Mouse (Mus musculus): ENCODE results near the gene Bora. TPM values are rescaled to one million over a fixed set of nuclear protein-coding genes. Genes with fewer than 3 reads are reported as not detected.
"Not testable (repeated sequence)": the region's sequence is repeated elsewhere in the genome, so short reads cannot be mapped to it uniquely, and the experiment has no call there.

Gene Bora
- total RNA-seq (2021), result 1 to 10 TPM; 3.2 to 3.9 TPM

DNA sequence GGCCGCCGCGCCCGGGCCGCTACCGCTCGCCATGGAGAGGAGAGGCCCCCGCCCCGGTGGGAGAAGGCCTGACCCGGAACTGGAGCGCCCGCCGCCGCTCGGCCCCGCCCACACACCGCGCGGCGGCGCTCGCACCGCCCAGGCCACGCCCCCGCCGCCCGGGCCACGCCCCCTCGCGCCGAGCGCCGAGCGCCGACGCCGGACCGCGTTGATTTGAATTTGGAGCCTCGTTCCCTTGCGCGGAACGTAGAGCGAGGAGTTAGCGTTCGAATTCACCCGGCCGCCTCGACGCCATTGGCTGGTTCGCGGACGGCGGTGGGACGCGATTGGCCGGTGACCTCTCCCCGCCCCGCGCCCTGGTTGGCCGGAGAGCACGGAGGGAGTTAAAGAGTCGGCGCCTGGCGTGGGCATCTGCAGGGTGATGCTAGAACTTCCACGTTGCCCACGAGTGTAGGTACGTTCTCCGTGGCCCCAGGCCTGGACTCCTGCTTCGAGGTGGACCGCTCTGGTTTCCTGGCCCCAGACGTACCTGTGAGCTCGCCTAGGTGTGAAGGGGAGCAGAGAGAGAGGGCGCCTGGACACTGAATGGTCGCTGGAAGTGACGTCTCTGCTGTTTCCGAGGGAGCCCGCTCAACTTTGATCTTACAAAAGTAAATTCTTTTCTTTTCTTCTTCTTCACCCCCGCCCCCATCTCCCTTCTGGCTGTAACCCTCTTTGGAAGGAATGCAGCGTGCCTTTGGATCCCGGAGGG, at the start of gene Bora, which contains the start of gene Mzt1:
Bora (plus strand) TSS at position 192 of the 751 bp plus-strand sequence.
Mzt1 (minus strand) TSS at position 104 of the 751 bp plus-strand sequence.
- intact Hi-C loops (cut with DNase I), result no loop called here

DNA sequence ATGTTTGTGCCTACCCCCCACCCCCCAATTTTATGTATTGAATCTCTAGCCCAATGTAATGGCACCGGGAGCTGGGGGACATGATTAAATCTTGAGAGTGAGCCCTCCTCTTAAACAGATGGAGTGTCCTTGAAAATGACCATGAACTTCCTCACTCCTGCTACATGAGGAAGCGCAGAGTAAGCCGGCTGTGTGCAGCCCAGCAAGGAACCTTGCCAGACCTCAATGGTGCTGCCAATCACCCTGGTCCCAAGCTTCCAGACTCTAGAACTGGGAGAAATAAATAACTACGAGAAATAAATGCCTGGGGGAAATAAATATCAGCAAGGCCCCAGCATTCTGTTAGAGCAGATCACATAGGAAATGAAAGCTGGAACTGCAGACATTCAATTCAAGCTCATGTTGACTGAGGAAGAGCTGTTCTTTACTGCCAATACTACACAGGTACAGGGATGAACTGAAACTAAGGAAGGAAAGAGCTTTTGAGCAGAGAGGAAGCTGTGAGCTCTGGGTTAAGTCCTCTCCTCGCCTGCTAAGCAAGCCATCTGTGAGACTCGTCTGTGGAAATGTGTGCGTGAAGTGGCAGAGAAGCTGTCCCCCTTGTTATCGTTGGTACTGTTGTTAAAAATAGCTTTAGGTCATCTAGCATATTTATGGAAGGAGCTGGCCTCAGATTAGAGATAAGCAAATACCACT, 35.6 kb upstream of the Bora start:
- intact Hi-C loops (cut with DNase I), result no loop called here
- DNase-seq (ENCODE audit: extremely low spot score in 1 of 2, low spot score in 2 of 2), result no peak

More for the DNA sequence above, at the start of gene Bora, which contains the start of gene Mzt1:
- peak; percentile 87 to 95 for DNase-seq (ENCODE audit: extremely low spot score in 1 of 2, low spot score in 2 of 2)

DNA sequence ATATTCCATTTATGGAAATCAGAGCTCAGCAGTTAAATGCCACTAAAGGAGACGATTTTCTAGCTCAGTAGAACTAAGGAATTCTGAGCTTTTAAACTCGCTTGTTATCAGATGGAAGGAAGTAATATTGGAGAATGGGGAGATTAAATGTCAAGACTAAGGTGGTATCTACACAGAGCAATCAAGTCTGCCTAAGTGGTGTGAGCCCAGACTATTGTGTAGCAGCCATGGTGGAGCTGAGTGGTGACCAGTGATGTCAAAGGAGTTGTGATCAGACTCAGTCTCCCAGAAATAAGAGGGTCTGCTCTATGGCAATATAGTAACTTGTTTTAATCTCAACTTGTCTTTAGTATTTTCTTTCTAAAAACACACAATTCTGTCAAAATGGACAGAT, 35.1 kb upstream of the Bora start:
- intact Hi-C loops (cut with DNase I), result no loop called here
- no peak for DNase-seq (ENCODE audit: extremely low spot score in 1 of 2, low spot score in 2 of 2)

DNA sequence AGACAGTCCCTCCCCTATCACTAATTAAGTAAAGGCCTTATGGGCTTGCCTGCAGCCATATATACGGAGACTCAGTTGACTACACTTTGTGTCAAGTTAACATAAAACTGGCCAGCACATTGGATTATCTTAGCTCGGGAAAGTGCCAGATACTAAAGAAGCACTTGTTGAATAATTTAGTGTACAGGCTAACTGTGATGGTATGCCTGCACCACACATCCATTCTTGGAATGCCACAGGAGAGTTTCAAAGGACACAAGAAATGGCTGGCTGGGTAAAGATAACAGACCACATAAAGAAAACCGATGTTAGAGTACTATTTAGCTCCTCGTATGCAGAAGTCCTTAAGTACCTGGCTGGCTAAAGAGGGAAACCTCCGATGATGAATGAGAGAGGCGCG, 27.3 kb upstream of the Bora start:
- no peak for DNase-seq (ENCODE audit: extremely low spot score in 1 of 2, low spot score in 2 of 2)
- intact Hi-C loops (cut with DNase I), result no loop called here

DNA sequence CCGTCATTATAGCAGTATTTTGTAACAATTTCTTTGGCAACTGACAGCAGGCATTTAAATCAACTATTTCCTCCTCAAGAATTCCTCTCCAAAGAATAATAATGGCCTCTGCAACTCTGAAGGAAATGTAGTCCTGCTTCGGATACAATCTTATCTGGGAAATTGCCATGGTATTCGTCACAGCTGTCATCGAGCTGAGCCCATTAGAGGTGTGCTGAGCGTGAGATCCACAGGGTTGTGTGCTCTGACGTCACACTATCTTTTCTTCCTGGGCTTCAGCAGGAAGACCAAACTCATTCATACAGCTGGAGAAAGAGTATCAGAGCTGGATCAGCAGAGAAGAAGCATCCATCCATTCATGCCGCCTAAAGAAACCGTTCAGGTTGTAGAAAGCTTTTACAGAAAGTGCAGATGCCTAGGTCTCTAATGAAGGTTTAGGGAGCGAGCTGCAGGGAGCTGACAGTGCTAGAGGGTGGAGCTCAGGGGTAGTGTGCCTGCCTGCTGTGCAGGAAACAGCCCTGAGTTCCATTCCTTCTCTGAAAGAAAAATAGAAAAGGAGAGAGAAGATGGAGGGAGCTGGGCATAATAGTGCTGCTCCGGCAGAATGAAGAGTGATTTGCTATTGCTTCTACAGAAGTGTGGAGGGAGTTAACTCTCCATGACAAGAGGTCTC, 26.8 kb upstream of the Bora start:
- DNase-seq (ENCODE audit: extremely low spot score in 1 of 2, low spot score in 2 of 2), result no peak
- intact Hi-C loops (cut with DNase I), result no loop called here

DNA sequence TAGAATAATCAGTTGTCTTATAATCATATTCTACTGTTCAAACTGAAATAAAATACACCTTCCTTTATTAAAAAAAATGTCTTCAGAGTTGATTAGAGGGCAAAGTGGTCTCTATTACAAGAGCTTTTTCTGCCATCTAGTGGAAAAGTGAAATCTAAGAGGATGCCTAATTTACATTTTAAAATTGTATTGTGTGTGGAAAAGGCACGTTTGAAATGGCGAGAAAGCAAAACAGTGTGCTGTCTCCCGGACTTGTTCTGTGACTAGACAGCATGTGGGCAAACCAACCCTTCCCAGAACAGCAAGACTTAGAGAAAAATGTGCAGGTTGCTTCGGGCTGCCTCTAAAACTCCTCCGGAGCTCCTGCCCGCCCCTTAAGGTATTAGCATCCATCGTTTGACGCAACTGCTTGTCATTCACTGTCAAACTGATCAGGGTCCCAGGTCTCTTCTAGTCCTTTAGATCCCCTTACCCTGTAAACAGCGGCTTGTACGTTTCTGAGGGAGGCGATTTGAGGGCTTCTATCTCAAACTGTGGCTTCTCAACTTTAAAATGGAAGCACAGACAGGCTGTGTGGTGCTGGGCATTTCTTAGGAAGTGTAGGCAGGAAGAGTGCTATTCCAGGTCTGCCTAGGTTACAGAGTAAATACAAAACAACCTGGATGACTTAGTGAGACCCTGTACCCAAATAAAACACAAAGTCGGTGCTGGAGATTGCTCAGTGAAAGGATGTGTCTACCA, 23.5 kb upstream of the Bora start:
- intact Hi-C loops (cut with DNase I), result no loop called here
- no peak for DNase-seq (ENCODE audit: extremely low spot score in 1 of 2, low spot score in 2 of 2)

DNA sequence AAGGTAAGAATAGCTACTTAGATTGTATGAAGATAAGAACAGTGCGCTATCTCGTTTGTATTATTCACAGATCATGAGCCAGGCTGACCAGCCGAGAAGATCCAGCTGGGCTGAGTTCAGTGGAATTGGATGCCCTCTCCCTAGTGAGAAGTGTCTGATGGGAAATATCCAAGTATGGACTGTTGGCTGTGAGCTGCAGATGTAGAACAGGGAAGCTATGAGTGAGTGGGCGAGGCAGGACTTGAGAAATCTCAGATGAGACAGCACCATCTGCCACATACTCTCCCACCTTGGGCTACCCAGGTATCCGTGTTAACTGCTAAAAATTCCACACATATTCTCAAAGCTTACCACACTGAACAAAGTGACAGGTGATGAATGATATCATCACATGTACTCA, 16.0 kb upstream of the Bora start:
- DNase-seq (ENCODE audit: extremely low spot score in 1 of 2, low spot score in 2 of 2), result no peak
- intact Hi-C loops (cut with DNase I), result no loop called here

DNA sequence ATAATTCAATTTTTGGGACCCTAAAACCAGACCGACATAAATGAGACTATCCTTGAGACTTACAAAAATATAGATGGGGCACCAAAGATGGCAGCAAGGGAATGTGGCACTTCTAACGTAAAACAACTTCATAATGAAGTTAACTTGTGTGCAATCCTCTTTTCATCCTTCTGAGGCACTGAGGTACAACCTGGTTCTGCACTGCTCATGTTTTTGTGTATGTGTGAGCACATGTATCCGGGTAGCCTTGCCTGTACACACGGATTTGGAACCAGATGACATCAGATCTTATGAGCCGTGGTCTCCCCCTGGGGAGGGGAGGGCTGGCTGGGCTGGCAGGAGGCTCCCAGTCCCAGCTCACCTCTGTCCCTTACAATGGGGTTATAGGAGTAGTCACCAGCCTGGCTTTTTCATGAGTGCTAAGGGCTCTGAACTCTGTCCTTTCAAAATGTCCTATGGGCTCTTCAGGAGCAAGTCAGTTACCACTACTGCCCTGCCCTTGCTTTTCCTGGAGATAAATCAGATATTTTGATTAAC, 14.6 kb upstream of the Bora start:
- intact Hi-C loops (cut with DNase I), result no loop called here

DNA sequence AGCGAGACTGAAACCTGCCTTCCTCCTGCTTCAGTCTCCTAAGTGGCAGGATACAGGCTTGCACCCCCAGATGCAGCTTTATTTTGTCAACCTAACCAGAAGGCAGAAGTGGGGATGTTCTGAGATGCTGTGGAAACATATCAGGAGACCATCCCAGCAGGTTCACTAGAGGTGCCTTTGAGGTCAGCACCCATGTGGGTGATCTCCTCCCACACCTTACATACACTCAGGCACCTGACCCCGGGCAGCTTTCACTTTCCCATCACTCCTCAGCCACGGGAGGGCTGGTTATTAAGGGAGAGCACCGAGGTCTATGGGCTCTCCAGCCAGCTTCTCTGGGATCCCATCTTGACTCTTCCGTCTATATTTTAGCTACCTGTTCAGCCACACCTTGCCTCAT, 13.4 kb upstream of the Bora start:
- intact Hi-C loops (cut with DNase I), result no loop called here
- no peak for DNase-seq (ENCODE audit: extremely low spot score in 1 of 2, low spot score in 2 of 2)

More for the DNA sequence above, 14.6 kb upstream of the Bora start:
- no peak for DNase-seq (ENCODE audit: extremely low spot score in 1 of 2, low spot score in 2 of 2)

DNA sequence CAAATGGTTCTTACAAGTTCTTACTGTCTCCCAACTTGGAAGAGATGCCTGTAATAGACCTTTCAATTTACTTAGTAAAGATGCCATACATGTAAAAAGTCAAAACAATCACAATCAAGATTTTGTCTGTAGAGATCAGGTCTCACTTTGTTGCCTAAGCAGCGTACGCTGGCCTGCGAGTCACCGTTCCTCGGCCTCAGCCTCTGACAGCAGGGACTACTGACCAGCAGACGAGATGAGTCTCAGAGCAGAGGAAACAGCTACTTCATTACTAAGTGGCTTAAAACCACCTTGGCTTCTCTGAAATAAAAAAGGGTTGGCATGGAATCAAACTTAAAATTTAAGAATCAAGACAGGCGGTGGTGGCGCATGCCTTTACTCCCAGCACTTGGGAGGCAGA, 11.2 kb upstream of the Bora start:
- intact Hi-C loops (cut with DNase I); DNase-seq (ENCODE audit: extremely low spot score in 1 of 2, low spot score in 2 of 2): not testable (repeated sequence)

DNA sequence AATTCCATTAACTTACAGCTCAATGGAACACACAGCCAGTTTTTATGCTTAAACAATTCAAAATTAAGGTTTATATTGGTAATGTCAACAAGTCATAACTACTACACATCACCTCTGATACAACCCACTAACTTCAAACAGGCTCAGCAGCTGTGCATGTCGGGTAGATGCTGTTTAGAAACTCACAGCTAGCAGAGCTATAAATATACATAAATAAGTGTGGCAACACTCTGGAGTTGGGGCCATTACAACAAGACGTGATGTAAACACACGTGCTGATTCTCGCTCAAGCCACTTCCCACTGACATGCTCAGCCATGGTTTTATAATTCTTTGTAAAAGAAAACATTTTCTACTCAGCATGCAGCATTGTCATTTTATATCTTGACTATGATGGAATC, 10.0 kb upstream of the Bora start:
- DNase-seq (ENCODE audit: extremely low spot score in 1 of 2, low spot score in 2 of 2), result no peak
- intact Hi-C loops (cut with DNase I), result no loop called here

DNA sequence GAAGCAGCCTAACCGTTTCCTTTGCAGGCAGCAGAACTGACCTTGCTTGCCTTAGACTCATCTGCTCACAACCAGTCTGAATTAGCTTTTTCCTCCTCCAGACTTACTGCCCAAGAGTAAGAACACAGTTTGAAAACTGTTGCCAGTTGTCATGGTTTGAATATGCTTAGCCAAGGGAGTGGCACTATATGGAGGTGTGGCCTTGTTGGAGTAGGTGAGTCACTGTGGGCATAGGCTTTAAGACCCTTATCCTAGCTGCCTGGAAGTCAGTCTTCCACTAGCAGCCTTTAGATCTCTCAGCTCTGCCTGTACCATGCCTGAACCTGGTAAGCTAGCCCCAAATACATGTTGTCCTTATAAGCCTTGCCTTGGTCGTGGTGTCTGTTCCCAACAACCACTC, 8.3 kb upstream of the Bora start:
- intact Hi-C loops (cut with DNase I), result no loop called here
- DNase-seq (ENCODE audit: extremely low spot score in 1 of 2, low spot score in 2 of 2), result no peak

DNA sequence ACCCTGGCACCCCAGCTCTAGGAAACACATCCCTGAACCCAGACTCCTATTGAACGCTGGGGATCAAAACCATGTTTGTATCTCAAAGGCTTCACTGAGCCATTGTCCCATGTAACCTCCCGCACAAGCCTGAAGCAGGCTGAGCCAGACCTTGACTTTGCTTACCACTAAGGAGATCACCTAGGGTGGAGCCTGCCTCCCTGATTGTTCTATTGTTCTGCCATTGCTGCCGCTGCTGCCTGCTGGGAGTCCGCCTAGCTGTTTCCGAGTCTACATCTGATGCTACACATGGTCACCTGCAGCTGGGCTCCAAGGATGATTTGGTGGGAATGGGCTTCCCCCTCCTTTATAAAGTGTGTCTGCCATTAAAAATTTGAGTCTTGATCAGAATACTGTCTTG, 6.7 kb upstream of the Bora start:
- DNase-seq (ENCODE audit: extremely low spot score in 1 of 2, low spot score in 2 of 2); intact Hi-C loops (cut with DNase I): not testable (repeated sequence)

DNA sequence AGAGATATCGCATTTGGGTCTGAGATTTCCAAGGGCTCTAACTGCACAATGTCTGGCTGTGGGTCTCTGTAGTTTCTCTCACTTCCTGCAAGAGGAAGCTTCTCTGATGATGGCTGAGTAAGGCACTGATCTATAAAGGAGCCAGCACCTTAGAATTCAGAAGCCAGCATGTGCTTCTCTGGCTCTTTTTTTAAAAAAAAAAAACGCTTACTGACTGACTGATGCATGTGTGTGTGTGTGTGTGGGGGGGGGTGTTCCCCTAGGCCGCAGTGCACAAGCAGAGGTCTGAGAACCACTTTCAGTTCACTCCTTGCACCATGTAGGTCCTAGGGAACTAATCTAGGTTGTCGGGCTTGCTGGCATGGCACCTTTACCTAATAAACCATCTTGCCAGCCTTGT, 4.6 kb upstream of the Bora start:
- intact Hi-C loops (cut with DNase I), result no loop called here
- DNase-seq (ENCODE audit: extremely low spot score in 1 of 2, low spot score in 2 of 2), result no peak

DNA sequence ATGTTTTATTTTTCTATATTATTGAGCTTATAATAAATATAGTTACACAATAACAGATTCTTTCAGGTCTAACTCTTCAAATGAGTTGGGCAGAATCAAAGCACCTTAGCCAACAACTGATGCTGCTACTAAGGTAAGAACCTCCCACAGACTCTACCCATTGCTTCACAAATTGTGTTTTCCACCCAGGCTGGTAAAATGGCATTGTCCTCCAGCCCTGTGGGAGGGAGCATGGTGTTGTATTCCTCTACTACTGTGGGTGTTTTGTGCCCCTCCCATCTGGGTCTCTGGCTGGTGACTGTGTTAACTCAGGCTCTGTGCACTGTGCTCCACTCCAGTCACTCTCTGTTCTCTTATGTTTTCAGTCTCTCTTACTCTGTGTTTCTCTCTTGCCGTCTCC, 2.5 kb upstream of the Bora start:
- intact Hi-C loops (cut with DNase I), result no loop called here
- DNase-seq (ENCODE audit: extremely low spot score in 1 of 2, low spot score in 2 of 2), result no peak

DNA sequence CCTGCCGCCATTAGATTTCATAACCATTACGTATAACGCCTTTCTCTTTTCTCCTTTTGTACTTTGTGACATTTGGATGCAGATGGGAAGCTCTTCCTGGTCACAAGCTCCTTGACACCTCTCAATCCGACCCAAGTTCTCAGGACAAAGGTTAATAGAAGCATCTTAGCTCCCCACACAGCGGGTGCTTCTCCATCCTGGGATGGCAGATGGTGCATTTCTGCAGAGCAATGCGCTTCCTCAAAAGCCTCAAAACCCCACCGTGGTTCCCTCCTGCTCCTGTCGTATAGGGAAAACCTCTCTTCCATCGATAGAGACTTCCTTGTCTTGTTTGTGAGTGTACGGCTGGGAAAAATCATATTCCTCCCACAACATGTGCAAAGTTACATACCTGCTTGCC, 1.9 kb upstream of the Bora start:
- intact Hi-C loops (cut with DNase I), result no loop called here
- no peak for DNase-seq (ENCODE audit: extremely low spot score in 1 of 2, low spot score in 2 of 2)

DNA sequence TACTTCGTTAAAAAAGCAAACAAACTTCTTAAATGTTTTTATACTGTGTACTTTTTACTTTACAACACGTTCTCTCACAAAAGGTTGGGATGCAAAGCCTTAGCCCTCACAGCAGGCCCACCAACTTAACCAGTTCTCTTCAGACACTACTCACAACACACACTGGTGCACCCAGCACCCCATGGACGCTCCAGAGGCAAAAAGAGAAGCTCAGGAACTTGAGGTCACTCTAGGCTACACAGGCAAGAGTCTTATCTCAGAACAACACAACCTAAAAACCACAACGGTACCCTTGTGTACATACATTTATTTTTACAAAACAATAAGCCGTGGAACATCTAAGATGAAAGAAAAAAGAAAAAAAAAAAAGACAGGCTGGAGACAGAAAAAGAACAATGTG, 1.3 kb upstream of the Bora start:
- DNase-seq (ENCODE audit: extremely low spot score in 1 of 2, low spot score in 2 of 2), result no peak
- intact Hi-C loops (cut with DNase I), result no loop called here

DNA sequence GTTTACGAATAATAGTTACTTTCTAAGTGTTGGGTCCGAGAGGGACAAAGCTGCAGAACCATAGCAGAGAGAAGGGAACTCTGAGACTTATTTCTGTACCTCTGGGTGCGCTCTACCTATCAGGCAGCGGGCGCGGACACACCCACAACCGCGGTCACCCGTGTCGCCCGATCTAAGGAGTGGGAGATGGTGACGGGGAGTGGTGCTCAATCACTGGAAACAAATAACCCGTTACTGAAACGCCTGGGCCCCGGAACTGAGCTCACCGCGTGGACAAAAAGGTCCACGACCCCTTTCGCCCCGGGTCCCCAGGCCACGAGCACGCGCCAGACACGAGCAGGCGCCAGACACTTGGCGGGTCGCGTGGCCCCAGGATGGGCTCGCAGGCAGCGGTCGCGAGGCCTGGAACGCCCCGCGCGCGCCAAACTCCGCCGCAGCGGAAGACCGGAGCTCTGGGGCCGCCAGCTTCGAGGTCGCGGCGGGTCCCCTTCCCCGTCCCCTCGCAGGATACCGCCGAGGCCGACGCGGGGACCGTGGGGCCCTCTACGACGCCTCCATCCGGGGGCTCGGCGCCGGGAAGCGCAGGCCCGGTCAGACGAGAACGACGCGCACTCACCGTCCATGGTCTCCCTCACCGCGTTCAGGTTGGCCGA, 518 bp upstream of the Bora start:
- no peak for DNase-seq (ENCODE audit: extremely low spot score in 1 of 2, low spot score in 2 of 2)
- intact Hi-C loops (cut with DNase I), result no loop called here

DNA sequence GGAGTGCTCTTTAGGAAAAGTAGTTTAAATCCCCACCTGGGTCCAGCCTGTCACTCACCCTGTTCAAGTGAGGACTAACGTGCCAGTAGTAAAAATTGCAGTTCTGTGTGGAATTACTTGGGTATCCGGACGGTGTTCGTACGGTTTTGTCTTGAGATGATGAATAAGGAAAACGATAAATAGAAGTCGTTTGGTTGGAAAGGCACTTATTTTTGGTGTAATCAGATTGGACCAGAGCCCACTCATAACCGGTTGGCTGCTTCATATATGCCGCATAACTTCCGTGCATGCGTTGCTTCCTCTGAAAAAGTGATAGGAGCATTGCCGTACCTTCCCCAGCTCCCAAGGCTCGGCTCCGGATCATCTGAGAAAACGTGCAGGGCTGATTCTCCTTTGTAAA, 760 bp downstream of the Bora start:
- intact Hi-C loops (cut with DNase I), result no loop called here
- DNase-seq (ENCODE audit: extremely low spot score in 1 of 2, low spot score in 2 of 2), result no peak
